ENCODE assay signal across 12 mouse cellular contexts in the genomic region with DNA sequence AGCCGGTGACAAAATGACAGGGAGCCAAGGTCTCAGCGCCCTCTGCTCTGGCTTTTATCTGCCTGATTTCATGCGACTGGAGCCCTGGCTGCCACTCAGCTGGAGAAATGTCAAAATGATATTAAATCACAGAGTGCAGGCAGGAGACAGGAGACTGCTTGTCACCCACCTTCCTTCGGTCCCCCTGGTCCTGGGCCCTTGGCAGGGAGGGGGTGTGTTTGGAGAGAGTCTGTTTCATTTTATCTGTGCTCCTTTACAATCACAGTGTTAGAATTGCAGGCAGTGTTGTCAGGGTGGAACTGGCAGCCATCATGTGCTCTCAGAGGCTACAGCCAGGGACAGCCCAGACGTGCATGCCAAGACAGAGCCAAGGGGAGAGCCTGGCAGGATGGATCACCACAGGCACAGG. TPM values are rescaled to one million over a fixed set of nuclear protein-coding genes. Genes with fewer than 3 reads are reported as not detected.
A peak's percentile ranks its signal among the peaks of the same experiment; 100 is the strongest.
DNase-seq lines count a peak whose midpoint lies in the region; ATAC-seq lines count a peak whose summit lies in the region.
"Had no signal": no experiment of that assay in that cellular context is flagged by ENCODE, and none has a peak within 500 bp of the region (broad histone marks: within the 10 kb centered on the region; RNA-seq: fewer than 3 reads in every experiment).

No protein-coding gene starts in this region.

- peak; percentile 68 for DNase-seq in left cerebral cortex, postnatal 4 days
- no peak for DNase-seq in left cerebral cortex, postnatal 25 days (ENCODE audit: low spot score in 2 of 2)
- peak; percentile 36 for DNase-seq in cerebellum, adult 8-10 months
- no peak for DNase-seq in frontal cortex, postnatal 25 days (ENCODE audit: low spot score in 2 of 2)
- DNase-seq in thymus, postnatal 10 days (ENCODE audit: low spot score in 2 of 2), result no peak

- no peak overlapping the region for H3K4me3 ChIP-seq in heart, embryonic 13.5 days
- H3K4me3 ChIP-seq in midbrain, embryonic 16.5 days (ENCODE audit: low read depth, low read length), result no peak overlapping the region
- H3K4me3 ChIP-seq: limb, embryonic 15.5 days had no signal

- H3K9me3 ChIP-seq in heart, embryonic 13.5 days, result 0 out of 2 replicates have a peak, but pooled peaks cover 5% of the 10 kb centered on the region
- H3K9me3 ChIP-seq in midbrain, embryonic 16.5 days (replicated peaks; ENCODE audit: control insufficient read depth, low read length, poor library complexity, severe bottlenecking), result no peaks in the 10 kb centered on the region
- H3K9me3 ChIP-seq: limb, embryonic 15.5 days had no signal

- intact Hi-C loops in left cerebral cortex, postnatal 4 days (cut with DNase I), result no loop called here
- intact Hi-C loops in left cerebral cortex, postnatal 25 days (cut with DNase I), result no loop called here

- peak overlapping the region; percentile 53 for H3K27ac ChIP-seq in heart, embryonic 13.5 days (replicated peaks)
- H3K27ac ChIP-seq in midbrain, embryonic 16.5 days (ENCODE audit: low read length), result peak overlapping the region; percentile 60
- H3K27ac ChIP-seq: limb, embryonic 15.5 days had no signal

- no peak overlapping the region for H3K9ac ChIP-seq in heart, embryonic 13.5 days
- H3K9ac ChIP-seq in midbrain, embryonic 16.5 days (ENCODE audit: low read depth, low read length), result no peak overlapping the region
- H3K9ac ChIP-seq: limb, embryonic 15.5 days had no signal

- ATAC-seq in heart, embryonic 13.5 days (ENCODE audit: extremely low read depth, insufficient number of reproducible peaks, low FRiP score, low TSS enrichment), result no peak
- ATAC-seq in midbrain, embryonic 16.5 days, result peak; percentile 70
- no peak for ATAC-seq in monocyte, adult 5-6 weeks (replicated peaks; ENCODE audit: insufficient number of reproducible peaks, low FRiP score, low TSS enrichment, poor library complexity, severe bottlenecking)
- ATAC-seq: activated CD4-positive, CD25-positive, alpha-beta regulatory T cell, adult 4 months had no signal

- peaks cover 10% of the 10 kb centered on the region; the same call in 1 of the 2 replicates for H3K27me3 ChIP-seq in heart, embryonic 13.5 days (replicated peaks)
- no peaks in the 10 kb centered on the region for H3K27me3 ChIP-seq in midbrain, embryonic 16.5 days (ENCODE audit: control insufficient read depth, insufficient read depth, low read depth, low read length)
- H3K27me3 ChIP-seq: limb, embryonic 15.5 days had no signal

- no peaks in the 10 kb centered on the region for H3K36me3 ChIP-seq in heart, embryonic 13.5 days
- no peaks in the 10 kb centered on the region for H3K36me3 ChIP-seq in midbrain, embryonic 16.5 days (ENCODE audit: control insufficient read depth, insufficient read depth, low read length)
- H3K36me3 ChIP-seq: limb, embryonic 15.5 days had no signal

- H3K4me1 ChIP-seq in heart, embryonic 13.5 days, result 0 out of 2 replicates have a peak, but pooled peaks cover 6% of the 10 kb centered on the region
- peaks cover 6% of the 10 kb centered on the region; the same call in 1 of the 2 replicates for H3K4me1 ChIP-seq in midbrain, embryonic 16.5 days (ENCODE audit: control insufficient read depth, insufficient read depth, low read length)

- 0 out of 2 replicates have a peak overlapping the region, but pooled peaks have one; percentile 14 for H3K4me2 ChIP-seq in heart, embryonic 13.5 days
- no peak overlapping the region for H3K4me2 ChIP-seq in midbrain, embryonic 16.5 days (ENCODE audit: low read length)
- H3K4me2 ChIP-seq: limb, embryonic 15.5 days had no signal

- 38% methylated on average over 5 of the region's 5 CpGs for WGBS in heart, embryonic 13.5 days
- WGBS in midbrain, embryonic 16.5 days, result 55% methylated on average over 5 of the region's 5 CpGs

RNA-seq across cellular contexts. Expression of gene Matn1, which starts 28.2 kb away (rescaled TPM):
- under 1 TPM; 0.24 to 0.34 TPM for total RNA-seq in left cerebral cortex, postnatal 4 days (2021)
- 1 to 10 TPM; 1.4 to 2.0 TPM for total RNA-seq in left cerebral cortex, postnatal 25 days (2021)
- 0.09 TPM in 1 of 2 replicates, not detected in the other for polyA plus RNA-seq in heart, embryonic 13.5 days (2015; fragmentation: Nextera tagmentation; extraction: Ambion mirVana)
- polyA plus RNA-seq in midbrain, embryonic 16.5 days (2015; fragmentation: Nextera tagmentation; extraction: Ambion mirVana), result 0.29 TPM in 1 of 2 replicates, not detected in the other
- 0.39 to 0.96 TPM in 2 of 3 replicates, not detected in the other for total RNA-seq in monocyte, adult 5-6 weeks (2017)
- total RNA-seq: megakaryocyte progenitor cell, adult 5-6 weeks had no signal
- polyA plus RNA-seq: gonadal fat pad, adult 2 months had no signal

RNA-seq across cellular contexts. Expression of gene Laptm5, which starts 59.5 kb away (rescaled TPM):
- 10 to 100 TPM; 10.8 to 15.0 TPM for total RNA-seq in left cerebral cortex, postnatal 4 days (2021)
- 10 to 100 TPM; 29.6 to 36.5 TPM for total RNA-seq in left cerebral cortex, postnatal 25 days (2021)
- polyA plus RNA-seq in heart, embryonic 13.5 days (2015; fragmentation: Nextera tagmentation; extraction: Ambion mirVana), result 20.1 and 25.9 TPM in 2 replicates
- 22.0 and 22.3 TPM in 2 replicates for polyA plus RNA-seq in midbrain, embryonic 16.5 days (2015; fragmentation: Nextera tagmentation; extraction: Ambion mirVana)
- 420 to 631 TPM (median 540 TPM) in 3 replicates for total RNA-seq in monocyte, adult 5-6 weeks (2017)

Comparison
In these comparisons a context has a peak if more than half of its experiments do, and no peak if none do; other contexts are left out.
1. DNase-seq: peak in left cerebral cortex, postnatal 4 days (single experiment) and cerebellum, adult 8-10 months (single experiment); none in left cerebral cortex, postnatal 25 days (0 of 2), frontal cortex, postnatal 25 days (0 of 2) and thymus, postnatal 10 days (0 of 2).
2. RNA of gene Laptm5, which starts 59.5 kb away (total RNA-seq): 420 to 631 TPM in monocyte, adult 5-6 weeks; 29.6 to 36.5 TPM in left cerebral cortex, postnatal 25 days and 10.8 to 15.0 TPM in left cerebral cortex, postnatal 4 days; every median in the first group is over 10 times any median in the second.